Mouse (Mus musculus) layer of hippocampus, adult 11-12 months (tissue): ENCODE measurements at regions not wholly inside any gene's neighbourhood (a gene's known extent, or its start where the extent isn't known, plus 50 kb on each side); places are given as distances from the start of the nearest gene placed in this dataset.

Experiments used
- DNase-seq: peaks from one replicate; pipeline ENCODE4 v3.0.0; 2022; ENCODE audit warnings: low spot score

- DNase-seq = peak; percentile 76
Observed at GRCm38 (mm10) chr2:133020173-133020837, 74.6 kb upstream of the Fermt1 start.

GRCm38 (mm10) chr2:133021244-133021643 is 75.5 kb upstream of the Fermt1 start:
- DNase-seq = no peak

GRCm38 (mm10) chr2:133027038-133027437 is 81.3 kb upstream of the Fermt1 start:
- no peak for DNase-seq

- DNase-seq = no peak
Observed at GRCm38 (mm10) chr2:133035421-133035820, 89.7 kb upstream of the Fermt1 start.

GRCm38 (mm10) chr2:133040708-133041107 is 95.0 kb upstream of the Fermt1 start:
- DNase-seq = no peak

GRCm38 (mm10) chr2:133077698-133078356 is 132.1 kb upstream of the Fermt1 start:
- DNase-seq = no peak

- no peak for DNase-seq
Observed at GRCm38 (mm10) chr2:133090976-133091375, 145.3 kb upstream of the Fermt1 start.

GRCm38 (mm10) chr2:133113642-133114041 is 167.9 kb upstream of the Fermt1 start:
- DNase-seq = peak; percentile 68

GRCm38 (mm10) chr2:133118651-133119050 is 172.9 kb upstream of the Fermt1 start:
- DNase-seq = no peak

- DNase-seq = no peak
Observed at GRCm38 (mm10) chr2:133125212-133125801, 179.6 kb upstream of the Fermt1 start.

GRCm38 (mm10) chr2:133134878-133135277 is 189.2 kb upstream of the Fermt1 start:
- DNase-seq = no peak

- no peak for DNase-seq
Observed at GRCm38 (mm10) chr2:133138877-133139276, 193.2 kb upstream of the Fermt1 start.

- no peak for DNase-seq
Observed at GRCm38 (mm10) chr2:133141341-133142035, 195.8 kb upstream of the Fermt1 start.

- DNase-seq = no peak
Observed at GRCm38 (mm10) chr2:133152461-133152860, 206.8 kb upstream of the Fermt1 start.

GRCm38 (mm10) chr2:133156537-133156936 is 210.8 kb upstream of the Fermt1 start:
- no peak for DNase-seq

GRCm38 (mm10) chr2:133158206-133158605 is 212.5 kb upstream of the Fermt1 start:
- DNase-seq = no peak

- no peak for DNase-seq
Observed at GRCm38 (mm10) chr2:133159398-133159797, 213.7 kb upstream of the Fermt1 start.

- no peak for DNase-seq
Observed at GRCm38 (mm10) chr2:133176411-133176810, 230.7 kb upstream of the Fermt1 start.

GRCm38 (mm10) chr2:133181216-133181615 is 235.5 kb upstream of the Fermt1 start:
- no peak for DNase-seq

- DNase-seq = no peak
Observed at GRCm38 (mm10) chr2:133182920-133183319, 237.2 kb upstream of the Fermt1 start.

GRCm38 (mm10) chr2:133204295-133204866 is 258.7 kb upstream of the Fermt1 start:
- DNase-seq = no peak

- DNase-seq = no peak
Observed at GRCm38 (mm10) chr2:133208498-133208897, 262.8 kb upstream of the Fermt1 start.
